Comparison of ENCODE assay signal across 16 mouse cellular contexts in genomic region chr16:5382930-5383329, GRCm38 (mm10).
A peak's percentile ranks its signal among the peaks of the same experiment; 100 is the strongest.
DNase-seq lines count a peak whose midpoint lies in the region; ATAC-seq lines count a peak whose summit lies in the region.
"Had no signal": no experiment of that assay in that cellular context is flagged by ENCODE, and none has a peak within 500 bp of the region (broad histone marks: within the 10 kb centered on the region; RNA-seq: fewer than 3 reads in every experiment).

No protein-coding gene starts in this region.

- H3K4me3 ChIP-seq in forebrain, embryonic 10.5 days = no peak overlapping the region
- H3K4me3 ChIP-seq in forebrain, embryonic 12.5 days (replicated peaks) = no peak overlapping the region
- H3K4me3 ChIP-seq: erythroblast, embryonic 14.5 days; hindbrain, embryonic 13.5 days; liver, embryonic 15.5 days had no signal

- H3K27me3 ChIP-seq in forebrain, embryonic 10.5 days (ENCODE audit: poor library complexity, severe bottlenecking) = no peaks in the 10 kb centered on the region
- H3K27me3 ChIP-seq in forebrain, embryonic 12.5 days = no peaks in the 10 kb centered on the region
- H3K27me3 ChIP-seq: liver, embryonic 15.5 days had no signal

- H3K9ac ChIP-seq in forebrain, embryonic 12.5 days = no peak overlapping the region
- H3K9ac ChIP-seq: hindbrain, embryonic 13.5 days; liver, embryonic 15.5 days had no signal

- no peaks in the 10 kb centered on the region for H3K36me3 ChIP-seq in forebrain, embryonic 10.5 days (replicated peaks)
- H3K36me3 ChIP-seq in forebrain, embryonic 12.5 days (replicated peaks) = no peaks in the 10 kb centered on the region
- H3K36me3 ChIP-seq: hindbrain, embryonic 13.5 days; liver, embryonic 15.5 days had no signal

- H3K27ac ChIP-seq in forebrain, embryonic 10.5 days = 0 out of 2 replicates have a peak overlapping the region, but pooled peaks have one; percentile 33
- H3K27ac ChIP-seq in forebrain, embryonic 12.5 days = no peak overlapping the region
- H3K27ac ChIP-seq: hindbrain, embryonic 13.5 days; liver, embryonic 15.5 days had no signal

- intact Hi-C loops in left cerebral cortex, postnatal 25 days (cut with DNase I) = no loop called here

- H3K4me2 ChIP-seq in forebrain, embryonic 12.5 days = no peak overlapping the region
- H3K4me2 ChIP-seq: heart, embryonic 11.5 days; hindbrain, embryonic 13.5 days; liver, embryonic 15.5 days had no signal

- 61% methylated on average over 4 of the region's 4 CpGs for WGBS in forebrain, embryonic 10.5 days
- WGBS in forebrain, embryonic 12.5 days = 42% methylated on average over 4 of the region's 4 CpGs

- no peak for DNase-seq in forebrain, embryonic 10.5 days (ENCODE audit: extremely low spot score, low spot score)
- peak; percentile 31 to 62 for DNase-seq in left cerebral cortex, postnatal 25 days (ENCODE audit: low spot score in 2 of 2)
- DNase-seq in left cerebral cortex, adult 11 months (ENCODE audit: low spot score) = no peak
- peak; percentile 32 for DNase-seq in right cerebral cortex, postnatal 25 days
- DNase-seq in kidney, adult 8-10 months = no peak
- no peak for DNase-seq in thymus, postnatal 10 days (ENCODE audit: low spot score in 2 of 2)
- DNase-seq: adrenal gland, postnatal 25 days; cerebellum, adult 11 months; kidney, postnatal 25 days; lung, postnatal 4 days had no signal

- no peak for ATAC-seq in forebrain, embryonic 12.5 days (ENCODE audit: low FRiP score)
- peak; percentile 18 for ATAC-seq in inflammation-experienced regulatory T-cells, adult 6 months

- peaks cover 15% of the 10 kb centered on the region for H3K4me1 ChIP-seq in forebrain, embryonic 10.5 days
- H3K4me1 ChIP-seq in forebrain, embryonic 12.5 days = peaks cover 9% of the 10 kb centered on the region
- H3K4me1 ChIP-seq: liver, embryonic 15.5 days had no signal

- H3K9me3 ChIP-seq in forebrain, embryonic 10.5 days = no peaks in the 10 kb centered on the region
- H3K9me3 ChIP-seq in forebrain, embryonic 12.5 days = no peaks in the 10 kb centered on the region
- H3K9me3 ChIP-seq: hindbrain, embryonic 13.5 days; liver, embryonic 15.5 days had no signal

Comparison
In these comparisons a context has a peak if more than half of its experiments do, and no peak if none do; other contexts are left out.
1. DNase-seq: peak in left cerebral cortex, postnatal 25 days (2 of 2) and right cerebral cortex, postnatal 25 days (single experiment); none in forebrain, embryonic 10.5 days (single experiment), left cerebral cortex, adult 11 months (single experiment), kidney, adult 8-10 months (0 of 2) and thymus, postnatal 10 days (0 of 2).